Mouse (Mus musculus) cerebellum, postnatal 4 days (tissue): ENCODE data around the gene 2010111I01Rik.
"Not testable (repeated sequence)": the region's sequence is repeated elsewhere in the genome, so short reads cannot be mapped to it uniquely, and the experiment has no call there.

Experiments used
- DNase-seq, 2 experiments: peaks; one replicate each; pipeline ENCODE4 v3.0.0; 2022; ENCODE audit warnings: low spot score in 2 of 2, mixed read lengths in 1 of 2

Gene 2010111I01Rik

GRCm38 (mm10) chr13:62964640-62965311 lies at the start of gene 2010111I01Rik:
TSS of gene 2010111I01Rik (plus strand) at chr13:62964893.
- DNase-seq: peak; percentile 98

- DNase-seq: no peak
Observed at GRCm38 (mm10) chr13:62916675-62917074, 48.0 kb upstream of the 2010111I01Rik start.

GRCm38 (mm10) chr13:62917416-62918110 lies 47.1 kb upstream of the 2010111I01Rik start:
- DNase-seq: peak in 1 of 2 experiments; percentile 12

- peak; percentile 66 to 84 for DNase-seq
Observed at GRCm38 (mm10) chr13:62919647-62920341, 44.9 kb upstream of the 2010111I01Rik start.

- no peak for DNase-seq
Observed at GRCm38 (mm10) chr13:62922645-62923044, 42.0 kb upstream of the 2010111I01Rik start.

- no peak for DNase-seq
Observed at GRCm38 (mm10) chr13:62923182-62923581, 41.5 kb upstream of the 2010111I01Rik start.

- DNase-seq: peak in 1 of 2 experiments; percentile 30
Observed at GRCm38 (mm10) chr13:62926479-62926878, 38.2 kb upstream of the 2010111I01Rik start.

GRCm38 (mm10) chr13:62927470-62927869 lies 37.2 kb upstream of the 2010111I01Rik start:
- no peak for DNase-seq

- DNase-seq: not testable (repeated sequence)
Observed at GRCm38 (mm10) chr13:62929144-62929543, 35.5 kb upstream of the 2010111I01Rik start.

- peak in 1 of 2 experiments; percentile 21 for DNase-seq
Observed at GRCm38 (mm10) chr13:62929766-62930389, 34.8 kb upstream of the 2010111I01Rik start.

GRCm38 (mm10) chr13:62932452-62932851 lies 32.2 kb upstream of the 2010111I01Rik start:
- no peak for DNase-seq

GRCm38 (mm10) chr13:62939371-62939770 lies 25.3 kb upstream of the 2010111I01Rik start:
- no peak for DNase-seq

GRCm38 (mm10) chr13:62939797-62940196 lies 24.9 kb upstream of the 2010111I01Rik start:
- no peak for DNase-seq

GRCm38 (mm10) chr13:62940721-62941120 lies 24.0 kb upstream of the 2010111I01Rik start:
- DNase-seq: no peak

GRCm38 (mm10) chr13:62941341-62942005 lies 23.2 kb upstream of the 2010111I01Rik start:
- DNase-seq: no peak

GRCm38 (mm10) chr13:62943274-62943830 lies 21.3 kb upstream of the 2010111I01Rik start:
- DNase-seq: no peak

GRCm38 (mm10) chr13:62944109-62944508 lies 20.6 kb upstream of the 2010111I01Rik start:
- no peak for DNase-seq

- no peak for DNase-seq
Observed at GRCm38 (mm10) chr13:62949560-62950188, 15.0 kb upstream of the 2010111I01Rik start.

GRCm38 (mm10) chr13:62951606-62952005 lies 13.1 kb upstream of the 2010111I01Rik start:
- DNase-seq: no peak

GRCm38 (mm10) chr13:62952047-62952446 lies 12.6 kb upstream of the 2010111I01Rik start:
- no peak for DNase-seq

- no peak for DNase-seq
Observed at GRCm38 (mm10) chr13:62952624-62953023, 12.1 kb upstream of the 2010111I01Rik start.
